Mouse (Mus musculus) hematopoietic stem cell, adult 5-6 weeks (primary cell): ENCODE measurements around the gene Atp1b1. TPM values are rescaled to one million over a fixed set of nuclear protein-coding genes. Genes with fewer than 3 reads are reported as not detected.

Experiments
- ATAC-seq, 2 experiments: fragments of 125-278 bp in 1 of 2; replicated peaks in 1 of 2; 2 replicates each; pipeline ENCODE4 v1.8.0; 2016 to 2017; ENCODE audit warnings: inconsistent platforms in 2 of 2, mild to moderate bottlenecking in 2 of 2, moderate number of reproducible peaks in 2 of 2, low read depth in 1 of 2, moderate TSS enrichment in 1 of 2; ENCODE audit not compliant: low FRiP score in 2 of 2, poor library complexity in 2 of 2, severe bottlenecking in 2 of 2, insufficient read depth in 1 of 2, low TSS enrichment in 1 of 2
- total RNA-seq: library from RNA; stranded (forward); fragments of 172-1452, 232-1000 nt; gene quantifications from 2 replicates; pipeline ENCODE4 v1.2.3, GENCODE M21; 2017

Gene Atp1b1
- total RNA-seq, 1 experiment from 2014 or later, result 3.1 TPM

GRCm38 (mm10) chr1:164473398-164473797 lies 15.2 kb upstream of the Atp1b1 start:
- no peak for ATAC-seq

DNA sequence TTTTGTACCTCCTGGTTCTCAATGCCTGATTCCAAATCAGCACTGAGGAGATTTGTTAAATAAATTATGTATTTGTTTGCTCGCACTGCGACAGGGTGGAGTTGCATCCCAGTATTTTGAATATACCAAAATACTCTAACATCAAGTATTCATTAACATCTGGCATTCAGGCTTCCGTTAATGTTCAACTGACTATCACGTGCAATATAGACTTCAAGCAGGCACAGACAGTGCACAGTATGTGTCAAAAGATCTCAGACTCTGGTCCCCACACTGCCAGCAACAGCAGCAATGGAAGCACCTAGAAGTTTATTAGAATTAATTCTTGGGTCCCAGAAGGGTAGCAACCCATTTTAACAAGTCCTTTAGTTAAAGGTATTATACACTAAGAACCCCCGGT lies 13.5 kb upstream of the Atp1b1 start:
- ATAC-seq, result no peak

GRCm38 (mm10) chr1:164470985-164471384 lies 12.8 kb upstream of the Atp1b1 start:
- no peak for ATAC-seq

DNA sequence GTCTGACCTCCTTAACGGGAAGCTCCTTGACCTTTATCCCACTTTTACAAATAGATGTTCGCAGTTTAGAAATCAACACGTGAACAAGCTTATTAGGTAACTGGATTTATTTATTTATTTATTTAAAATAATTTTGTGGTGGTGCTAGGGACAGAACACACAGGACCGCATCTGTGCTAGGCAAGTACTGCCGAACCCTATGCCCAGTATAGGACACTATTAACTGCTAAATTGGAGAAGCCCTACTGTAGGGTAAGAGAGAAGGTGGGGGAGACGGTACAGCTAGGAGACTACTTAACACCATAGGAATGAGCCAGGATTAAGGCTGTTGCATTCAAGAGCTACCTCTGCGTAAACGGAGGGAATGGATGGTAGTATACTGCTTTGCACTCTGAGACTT lies 10.2 kb upstream of the Atp1b1 start:
- no peak for ATAC-seq

GRCm38 (mm10) chr1:164467406-164467805 lies 9.3 kb upstream of the Atp1b1 start:
- no peak for ATAC-seq

DNA sequence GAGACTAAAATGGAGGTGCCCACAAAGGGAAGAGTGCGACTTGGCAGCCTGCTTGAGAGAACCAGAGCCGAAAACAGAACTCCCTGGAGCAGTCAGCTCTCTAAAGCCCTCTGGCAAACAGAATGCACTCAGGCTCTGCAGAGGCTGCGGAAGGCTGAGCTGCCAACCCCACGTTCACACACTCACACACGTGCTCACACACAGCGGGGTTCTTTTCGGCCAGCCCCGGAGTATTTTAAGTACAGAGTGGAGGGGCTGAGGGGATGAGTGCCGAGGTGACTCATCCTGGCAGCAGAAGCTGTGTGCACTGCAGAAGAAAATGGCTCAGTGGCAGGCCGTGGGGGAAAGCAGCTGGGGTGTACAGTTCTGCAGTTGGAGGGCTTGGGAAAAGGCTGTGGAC lies 3.6 kb upstream of the Atp1b1 start:
- ATAC-seq, result no peak

DNA sequence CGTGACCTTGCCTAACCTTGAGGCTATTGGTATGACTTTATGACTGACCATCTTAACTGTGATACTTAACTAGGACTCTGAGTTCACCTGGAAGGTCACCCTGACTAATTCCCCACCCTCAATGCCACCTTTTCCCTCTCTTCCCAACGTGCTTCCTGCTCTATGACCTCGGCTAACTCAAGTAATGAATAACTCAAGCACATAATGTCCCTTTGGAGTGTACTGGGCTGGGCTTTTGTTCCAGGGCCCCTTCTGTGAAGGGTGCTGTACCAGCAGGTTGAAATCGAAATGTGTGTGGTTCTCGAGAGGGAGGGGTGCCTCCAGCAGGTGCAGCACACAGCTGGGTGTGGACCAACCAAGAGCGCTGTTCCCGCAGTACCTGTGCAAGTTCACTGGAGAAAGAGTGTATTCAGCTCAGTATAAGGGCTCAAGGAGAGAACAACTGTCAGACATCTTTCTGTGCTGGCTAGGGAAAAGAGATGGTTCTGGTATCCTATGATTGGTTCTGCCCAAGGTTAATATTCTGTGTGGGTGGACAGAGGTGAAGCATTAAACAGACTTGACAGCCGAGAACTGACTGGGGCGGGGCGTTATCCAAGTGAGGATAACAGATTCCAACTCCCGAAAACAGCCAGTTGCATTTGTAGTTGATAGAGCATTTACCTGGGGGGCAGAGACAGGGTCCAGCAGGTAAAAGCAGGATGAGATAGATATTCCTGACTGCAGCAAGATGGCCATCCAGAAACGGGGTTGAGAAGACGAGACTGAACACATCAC lies 3.0 kb upstream of the Atp1b1 start:
- no peak for ATAC-seq

- ATAC-seq, result peak; percentile 9 to 28; a peak in 2 of 4 replicates
Observed at GRCm38 (mm10) chr1:164459127-164459905, 1.2 kb upstream of the Atp1b1 start.

- ATAC-seq, result peak; percentile 70 to 77
Observed at GRCm38 (mm10) chr1:164458621-164459051, 481 bp upstream of the Atp1b1 start.

DNA sequence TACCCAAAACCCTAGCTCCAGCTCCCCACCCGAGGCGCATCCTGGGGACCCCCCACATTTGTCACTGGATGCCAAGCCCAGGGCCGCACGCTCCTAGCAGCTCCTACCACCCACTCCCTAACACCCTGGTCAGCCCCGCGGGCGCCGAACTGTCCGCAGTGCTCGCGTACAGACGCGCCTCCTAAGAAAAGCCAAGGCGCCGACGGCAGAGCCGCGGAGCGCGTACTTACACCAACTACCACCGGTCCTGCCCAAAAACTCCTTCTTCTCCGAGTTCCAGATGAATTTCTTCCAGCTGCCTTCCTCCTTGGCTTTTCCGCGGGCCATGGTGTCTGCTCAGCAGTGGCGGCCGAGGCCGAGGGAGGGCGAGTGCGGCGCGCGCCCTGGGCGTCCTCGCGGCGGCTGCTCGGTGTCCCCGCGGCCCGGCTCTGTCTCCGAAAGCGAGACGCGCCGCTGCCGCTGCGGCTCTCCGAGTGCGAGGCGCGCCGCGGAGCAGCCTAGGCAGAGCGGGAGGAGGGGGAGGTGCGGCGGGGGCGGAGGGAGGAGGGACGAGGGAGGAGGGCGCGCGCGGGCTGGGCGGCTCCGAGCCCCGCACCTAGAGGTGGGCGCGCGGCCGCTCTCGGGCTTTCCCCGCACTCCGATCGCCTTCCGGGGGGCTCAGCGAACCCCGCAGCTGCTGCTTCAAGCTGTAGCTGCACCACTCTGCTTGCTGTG lies 467 bp downstream of the Atp1b1 start:
- ATAC-seq, result no peak; a peak in 1 of 4 replicates

DNA sequence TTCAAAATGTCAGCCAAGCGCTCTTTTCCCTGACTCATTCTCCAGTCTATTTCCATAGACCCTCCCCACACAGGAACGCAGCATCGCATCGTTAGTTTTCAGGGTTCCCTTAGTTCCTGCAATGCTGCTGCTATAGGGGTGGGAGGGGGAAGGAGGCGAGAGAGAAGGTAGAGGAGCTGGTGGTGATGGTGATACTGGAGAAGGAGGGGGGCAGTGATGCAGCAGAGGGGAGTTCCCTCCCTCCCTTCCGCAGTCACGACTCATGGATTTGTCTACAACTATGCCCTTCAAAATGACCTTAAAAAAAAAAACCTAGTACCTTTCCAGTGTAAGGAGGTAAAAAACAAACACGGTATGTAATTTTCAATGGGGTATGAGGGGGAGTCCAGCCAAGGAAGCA lies 1.4 kb downstream of the Atp1b1 start:
- ATAC-seq, result no peak

GRCm38 (mm10) chr1:164456065-164456464 lies 2.1 kb downstream of the Atp1b1 start:
- no peak for ATAC-seq

GRCm38 (mm10) chr1:164455614-164456013 lies 2.5 kb downstream of the Atp1b1 start:
- no peak for ATAC-seq

- no peak for ATAC-seq
Observed at GRCm38 (mm10) chr1:164454747-164455400, 3.3 kb downstream of the Atp1b1 start.

DNA sequence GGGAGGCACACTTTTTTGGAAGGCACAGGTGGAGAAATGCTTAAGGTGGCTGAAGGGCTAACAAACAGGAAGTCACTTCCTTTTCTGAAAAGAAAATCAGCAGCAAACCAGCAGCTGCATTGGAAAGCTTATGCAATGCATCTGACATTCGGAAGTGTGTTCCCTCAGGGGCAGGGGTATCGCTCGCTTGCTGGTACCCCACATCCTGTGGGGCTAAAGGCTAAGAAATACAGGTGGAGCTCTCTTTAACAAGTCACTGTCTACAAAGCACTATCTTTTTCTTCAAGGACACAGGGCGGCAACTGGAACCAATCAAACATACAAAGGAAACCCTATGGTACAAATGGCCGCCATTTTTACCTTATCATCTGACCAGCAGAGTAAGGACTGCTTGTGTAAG lies 4.4 kb downstream of the Atp1b1 start:
- peak; percentile 29 to 32; a peak in 3 of 4 replicates for ATAC-seq

DNA sequence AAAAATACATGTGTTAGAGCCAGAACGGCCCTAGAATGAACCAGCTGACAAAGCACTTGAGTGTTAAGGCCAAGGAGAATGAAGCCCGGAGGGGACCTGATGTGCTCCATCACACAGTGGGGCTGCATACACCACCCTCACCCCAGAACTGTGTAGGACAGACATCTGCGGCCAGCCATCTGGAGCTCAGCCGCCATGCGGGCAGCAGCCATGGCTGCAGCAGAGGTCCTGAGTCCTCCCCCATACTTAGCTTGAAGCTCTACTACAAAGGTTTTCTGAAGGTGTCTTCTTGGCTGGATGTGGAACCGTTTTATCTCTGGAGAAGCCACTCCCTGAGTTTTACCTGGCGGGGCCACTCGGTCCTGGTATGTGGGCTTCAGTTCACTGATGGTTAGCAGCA lies 5.0 kb downstream of the Atp1b1 start:
- ATAC-seq, result no peak

- no peak; a peak in 2 of 4 replicates for ATAC-seq
Observed at GRCm38 (mm10) chr1:164452580-164452979, 5.6 kb downstream of the Atp1b1 start.
